Mouse (Mus musculus) layer of hippocampus, adult 18-20 months (tissue): Measurements from ENCODE around the gene Hsd11b1. TPM values are rescaled to one million over a fixed set of nuclear protein-coding genes. Genes with fewer than 3 reads are reported as not detected.

Source experiments
- total RNA-seq, 2 experiments: library from RNA; stranded (reverse); gene quantifications; 2 replicates each; pipeline ENCODE4 v1.2.3; 2021

Gene Hsd11b1
- total RNA-seq, 2 experiments from 2014 or later: 38.2 to 40.7 TPM

Other genes starting within 250 kb of the Hsd11b1 start
- 10 to 100 TPM; 26.3 to 27.4 TPM for gene Syt14, start 228.3 kb downstream of the Hsd11b1 start, total RNA-seq
- 10 to 100 TPM; 24.4 to 26.8 TPM for gene Diexf, start 133.8 kb downstream of the Hsd11b1 start, total RNA-seq
- under 1 TPM; 0.81 to 0.92 TPM for gene Irf6, start 111.0 kb downstream of the Hsd11b1 start, total RNA-seq
- gene A130010J15Rik, start 96.0 kb downstream of the Hsd11b1 start, total RNA-seq: 1 to 10 TPM; 4.1 to 4.8 TPM
- 1 to 10 TPM; 1.4 to 1.9 TPM for gene Traf3ip3, start 62.4 kb downstream of the Hsd11b1 start, total RNA-seq
- gene Lamb3, start 56.4 kb downstream of the Hsd11b1 start, total RNA-seq: under 1 TPM; 0.81 to 0.89 TPM
- gene G0s2, start 9.1 kb upstream of the Hsd11b1 start, total RNA-seq: 10 to 100 TPM in 1 of 2 experiments, 1 to 10 TPM in 1; 9.4 to 10.2 TPM
- gene Camk1g, start 106.2 kb upstream of the Hsd11b1 start, total RNA-seq: 10 to 100 TPM; 23.5 to 26.6 TPM